Mouse (Mus musculus) lung, postnatal 4 days (tissue): ENCODE measurements at regions not wholly inside any gene's neighbourhood (a gene's known extent, or its start where the extent isn't known, plus 50 kb on each side); places are given as distances from the start of the nearest gene placed in this dataset.

Source experiments
- DNase-seq, 2 experiments: peaks; one replicate each; pipeline ENCODE4 v3.0.0; 2021

DNA sequence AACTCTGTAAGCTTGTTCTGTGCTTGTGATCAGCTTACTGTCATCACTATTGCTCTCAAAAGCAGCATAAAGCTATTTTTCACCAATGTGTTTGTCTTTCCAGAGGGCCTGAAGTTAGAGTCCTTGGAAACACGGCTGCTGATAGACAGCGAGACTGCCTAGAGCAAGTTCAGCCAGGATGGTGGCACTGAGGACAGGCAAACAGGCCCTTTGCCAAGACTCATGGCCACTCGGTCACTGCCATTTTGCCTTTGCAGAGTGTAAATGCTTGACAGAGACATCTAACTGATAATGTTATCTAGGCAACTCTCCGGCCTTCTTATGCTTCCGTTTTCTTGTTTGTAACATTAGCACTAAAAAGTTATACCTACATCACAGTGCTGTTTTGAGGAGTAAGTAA, 280.3 kb upstream of the Smim15 start:
- DNase-seq, result no peak

- DNase-seq, result no peak
Measured at GRCm38 (mm10) chr13:107760511-107760910, 283.7 kb upstream of the Smim15 start.

DNA sequence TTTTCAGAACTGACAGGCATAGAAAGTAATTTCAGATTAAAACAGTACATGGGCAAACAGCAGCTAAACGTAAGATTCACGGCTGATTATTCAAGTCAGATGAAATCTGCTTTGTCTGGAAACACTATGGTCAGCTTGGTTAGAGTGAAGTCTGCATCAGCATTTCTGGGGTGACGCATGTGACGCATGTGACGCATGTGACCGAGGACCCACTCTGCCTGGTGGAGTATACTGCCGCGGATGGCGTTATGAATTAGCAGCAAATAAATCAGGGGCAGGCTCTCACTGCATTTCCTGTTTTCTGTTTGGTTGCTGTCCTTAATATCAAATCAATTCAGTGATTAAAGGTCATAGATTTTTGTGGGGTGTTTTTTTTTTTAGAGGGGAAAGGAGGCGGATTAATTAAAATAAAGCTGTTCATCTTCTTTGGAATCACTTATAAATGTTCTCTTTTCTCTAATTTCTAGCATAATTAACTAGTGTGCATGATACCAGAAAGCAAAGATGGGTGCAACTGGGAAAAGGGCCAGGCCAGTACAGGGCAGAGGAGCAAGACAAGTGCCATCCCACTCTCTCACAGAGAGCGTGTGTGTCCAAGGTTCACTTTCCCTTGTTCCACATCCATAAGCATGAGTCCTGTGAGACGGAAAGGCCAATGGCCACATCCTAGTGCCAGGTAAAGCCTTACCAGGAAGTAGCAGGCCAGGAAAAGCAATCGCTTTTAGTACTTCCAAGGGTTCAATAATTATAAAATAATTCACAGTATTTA, 285.7 kb upstream of the Smim15 start:
- no peak for DNase-seq

DNA sequence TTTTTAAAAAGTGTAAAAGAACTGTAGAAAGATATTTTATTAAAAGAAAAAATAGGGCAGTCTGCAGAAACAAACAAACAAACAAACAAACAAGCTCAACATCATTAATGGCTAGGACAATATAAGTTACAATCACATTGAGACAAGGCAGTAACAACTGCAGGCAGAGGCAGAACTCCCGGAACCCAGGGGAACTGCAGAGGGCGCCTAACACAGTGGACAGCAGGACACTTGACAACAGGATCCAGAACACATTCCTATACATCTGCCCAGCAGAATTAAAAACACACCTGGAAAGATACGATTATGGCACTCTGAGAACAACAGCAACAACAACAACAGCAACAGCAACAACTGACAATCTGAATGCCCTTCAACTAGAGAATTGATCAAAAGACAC, 291.5 kb upstream of the Smim15 start:
- no peak for DNase-seq

- DNase-seq, result peak in 1 of 2 experiments; percentile 32
Measured at GRCm38 (mm10) chr13:107743464-107744218, 300.6 kb upstream of the Smim15 start.

DNA sequence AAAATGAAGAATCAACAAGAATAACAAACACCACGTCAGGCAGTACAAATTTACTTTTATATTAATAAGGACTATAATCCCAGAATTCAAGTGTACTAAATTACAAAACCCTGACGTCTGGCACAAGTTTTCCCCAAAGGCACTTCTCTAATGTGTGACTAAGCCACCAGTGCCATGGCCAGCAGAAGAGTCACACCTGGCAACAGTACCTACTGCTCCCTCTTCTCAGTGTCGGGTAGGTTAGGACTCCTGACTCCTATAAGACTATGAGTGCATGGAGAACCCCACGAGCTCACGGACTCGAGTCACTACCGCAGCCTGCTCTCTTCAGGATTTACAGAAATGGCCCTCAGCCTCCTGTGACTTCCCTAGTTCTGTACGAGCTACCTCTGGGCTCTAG, 307.7 kb upstream of the Smim15 start:
- DNase-seq, result no peak

- no peak for DNase-seq
Measured at GRCm38 (mm10) chr13:107734161-107734905, 309.9 kb upstream of the Smim15 start.

- no peak for DNase-seq
Measured at GRCm38 (mm10) chr13:107730976-107731375, 313.3 kb upstream of the Smim15 start.

DNA sequence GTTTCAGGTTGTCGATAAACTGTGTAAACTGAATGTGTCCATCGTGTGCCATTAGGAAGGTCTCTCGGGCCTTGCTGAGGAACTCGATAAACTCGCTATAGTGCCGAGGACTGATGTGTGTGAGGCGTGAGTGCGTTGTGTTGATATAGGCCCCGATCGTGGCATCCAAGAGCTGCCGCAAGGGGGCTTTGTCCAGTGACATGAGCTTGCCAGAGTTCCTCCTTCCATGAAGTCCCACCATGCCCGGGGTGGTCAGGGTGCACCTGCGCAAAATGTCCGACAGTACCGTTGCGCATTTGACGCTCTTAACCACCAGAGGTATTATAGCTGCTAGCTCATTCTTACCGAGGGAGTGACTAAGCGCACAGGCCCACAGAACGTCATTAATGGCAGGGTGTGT, 317.8 kb upstream of the Smim15 start:
- no peak for DNase-seq

DNA sequence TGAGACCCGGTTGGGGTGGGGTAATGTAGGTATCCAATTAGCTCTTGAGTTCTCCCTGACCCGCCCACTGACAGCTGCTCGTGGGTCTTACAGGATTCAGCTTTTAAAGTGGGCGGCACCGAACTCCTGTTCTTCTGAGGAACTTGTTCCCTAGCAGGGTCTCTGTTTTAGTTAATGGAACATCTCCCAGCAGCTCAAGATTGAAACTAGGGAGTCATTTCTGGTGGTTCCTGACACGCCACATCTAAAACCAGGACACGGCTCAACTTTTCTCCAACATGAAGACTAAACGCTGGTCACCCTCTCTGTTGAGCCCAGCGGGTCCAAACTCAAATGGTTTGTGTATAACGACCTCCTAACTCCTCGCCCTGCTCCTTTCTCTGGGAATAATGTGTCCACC, 322.3 kb upstream of the Smim15 start:
- DNase-seq, result no peak

DNA sequence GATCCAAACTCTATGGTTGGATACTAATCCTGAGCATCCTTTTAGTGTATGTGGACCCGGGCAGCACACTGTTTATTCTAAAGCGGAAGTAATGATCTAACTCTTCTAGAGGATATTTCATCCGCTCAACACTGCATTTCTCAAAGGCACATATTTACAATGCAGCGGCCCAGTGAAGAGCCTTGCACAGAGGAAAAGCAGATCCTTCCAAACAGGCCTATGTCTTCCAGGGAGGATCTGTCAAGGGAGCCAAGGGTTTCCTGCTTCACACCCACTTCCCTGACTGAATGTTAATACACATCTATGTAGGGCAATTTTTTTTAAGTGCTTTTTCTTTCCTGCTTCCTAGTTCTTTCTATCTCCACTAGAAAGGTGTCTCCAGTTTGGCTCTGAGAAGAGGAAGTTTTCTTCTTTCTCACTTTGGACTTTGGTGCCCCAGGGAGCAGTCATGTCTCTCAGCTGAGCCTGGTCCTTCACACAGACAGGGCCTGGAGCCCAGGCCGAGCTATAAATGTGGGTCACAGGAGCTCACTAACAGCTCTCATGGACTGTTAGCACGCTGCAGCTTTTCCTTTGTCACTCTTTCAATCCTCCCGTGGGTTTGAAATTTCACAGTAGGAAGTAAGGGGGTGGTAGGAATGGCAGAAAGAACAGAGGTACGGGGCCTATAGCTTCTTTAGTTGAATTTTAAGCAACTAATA, 323.2 kb upstream of the Smim15 start:
- DNase-seq, result peak in 1 of 2 experiments; percentile 18

DNA sequence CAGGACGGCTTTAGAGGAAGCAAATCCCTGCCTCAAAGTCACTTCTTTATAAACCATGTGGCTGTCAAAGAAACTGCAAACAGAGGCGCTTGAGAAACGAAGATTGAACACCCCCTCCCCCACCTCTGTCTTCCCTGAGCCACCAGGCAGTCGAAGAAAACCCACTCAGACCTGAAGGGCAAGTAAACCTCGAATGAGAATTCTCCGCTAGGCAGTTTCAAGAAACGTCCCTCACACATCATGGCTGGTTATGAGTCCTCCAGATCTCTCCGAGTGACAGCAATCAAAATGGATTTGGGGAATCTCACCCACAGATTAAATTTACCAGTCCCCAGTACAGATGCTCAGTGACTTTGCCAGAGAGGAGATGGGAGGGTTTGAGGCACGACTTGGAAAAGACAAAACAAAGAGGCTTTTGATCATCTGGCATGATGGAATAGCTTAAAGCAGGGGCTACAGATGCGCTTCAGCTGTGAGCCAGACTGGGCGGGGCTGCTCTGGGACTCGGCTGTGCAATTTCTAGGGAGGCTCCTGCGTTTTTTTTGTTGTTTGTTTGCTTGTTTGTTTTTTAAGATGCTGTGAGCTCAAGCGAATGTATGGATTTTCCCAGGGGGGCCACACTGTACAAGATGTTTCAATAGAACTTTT, 325.1 kb upstream of the Smim15 start:
- no peak for DNase-seq

DNA sequence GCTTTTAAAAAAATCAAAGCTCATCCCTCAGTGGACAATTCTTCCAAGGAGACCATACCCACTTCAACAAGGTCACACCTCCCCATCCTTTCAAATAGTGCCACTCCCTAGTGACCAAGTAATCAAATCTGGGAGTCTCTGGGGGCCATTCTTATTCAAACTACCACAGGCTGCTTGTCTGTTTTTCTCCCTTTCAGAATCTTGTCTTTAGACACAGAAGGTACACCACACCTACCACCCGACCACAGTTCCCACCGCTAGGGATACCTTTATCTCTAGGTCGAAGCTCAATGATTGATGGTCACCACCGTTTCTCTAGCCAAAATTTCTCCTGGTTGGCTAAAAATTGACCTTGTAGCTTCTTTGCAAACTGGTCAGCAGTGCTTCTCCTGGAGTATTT, 328.6 kb upstream of the Smim15 start:
- no peak for DNase-seq

- DNase-seq, result no peak
Measured at GRCm38 (mm10) chr13:107714001-107714400, 330.2 kb upstream of the Smim15 start.

GRCm38 (mm10) chr13:107711341-107711994, 332.8 kb upstream of the Smim15 start:
- no peak for DNase-seq

DNA sequence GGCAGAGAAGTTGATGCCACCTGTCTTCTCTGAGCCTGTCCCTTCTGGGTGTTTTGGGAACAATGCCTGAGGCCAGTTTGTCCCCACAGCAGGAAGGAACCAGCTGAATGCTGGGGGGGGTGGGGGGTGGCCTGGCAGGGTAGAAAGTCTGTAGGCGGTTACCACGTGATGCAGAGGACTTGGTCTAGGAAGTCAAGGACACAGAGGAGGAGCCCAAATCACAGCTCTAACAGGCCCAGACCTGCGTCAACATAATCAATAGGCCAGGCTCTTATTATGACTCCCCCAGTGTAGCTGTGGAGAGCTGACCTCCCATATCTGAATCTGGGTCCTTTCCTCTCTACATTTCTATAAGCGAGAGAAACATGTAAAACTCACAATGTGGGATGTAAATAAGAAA, 333.9 kb upstream of the Smim15 start:
- no peak for DNase-seq

DNA sequence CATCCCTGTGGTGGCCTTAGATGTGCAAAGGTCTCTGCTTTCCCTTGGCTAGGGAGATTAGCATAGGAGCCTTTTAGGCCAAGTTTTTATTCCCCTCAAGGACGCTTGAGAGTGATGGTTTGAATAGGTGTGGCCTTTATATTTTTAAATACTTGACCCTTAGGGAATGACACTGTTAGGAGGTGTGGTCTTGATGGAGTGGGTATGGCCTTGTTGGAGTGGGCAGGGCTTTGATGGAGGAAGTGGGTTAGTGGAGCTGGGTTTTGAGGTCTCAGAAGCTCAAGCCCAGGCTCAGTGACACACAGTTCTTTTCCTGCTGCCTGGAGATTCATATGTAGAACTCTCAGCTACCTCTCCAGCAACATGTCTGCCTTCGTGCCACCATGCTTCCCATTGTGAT, 334.4 kb upstream of the Smim15 start:
- no peak for DNase-seq

GRCm38 (mm10) chr13:107703736-107704135, 340.5 kb upstream of the Smim15 start:
- DNase-seq, result no peak

DNA sequence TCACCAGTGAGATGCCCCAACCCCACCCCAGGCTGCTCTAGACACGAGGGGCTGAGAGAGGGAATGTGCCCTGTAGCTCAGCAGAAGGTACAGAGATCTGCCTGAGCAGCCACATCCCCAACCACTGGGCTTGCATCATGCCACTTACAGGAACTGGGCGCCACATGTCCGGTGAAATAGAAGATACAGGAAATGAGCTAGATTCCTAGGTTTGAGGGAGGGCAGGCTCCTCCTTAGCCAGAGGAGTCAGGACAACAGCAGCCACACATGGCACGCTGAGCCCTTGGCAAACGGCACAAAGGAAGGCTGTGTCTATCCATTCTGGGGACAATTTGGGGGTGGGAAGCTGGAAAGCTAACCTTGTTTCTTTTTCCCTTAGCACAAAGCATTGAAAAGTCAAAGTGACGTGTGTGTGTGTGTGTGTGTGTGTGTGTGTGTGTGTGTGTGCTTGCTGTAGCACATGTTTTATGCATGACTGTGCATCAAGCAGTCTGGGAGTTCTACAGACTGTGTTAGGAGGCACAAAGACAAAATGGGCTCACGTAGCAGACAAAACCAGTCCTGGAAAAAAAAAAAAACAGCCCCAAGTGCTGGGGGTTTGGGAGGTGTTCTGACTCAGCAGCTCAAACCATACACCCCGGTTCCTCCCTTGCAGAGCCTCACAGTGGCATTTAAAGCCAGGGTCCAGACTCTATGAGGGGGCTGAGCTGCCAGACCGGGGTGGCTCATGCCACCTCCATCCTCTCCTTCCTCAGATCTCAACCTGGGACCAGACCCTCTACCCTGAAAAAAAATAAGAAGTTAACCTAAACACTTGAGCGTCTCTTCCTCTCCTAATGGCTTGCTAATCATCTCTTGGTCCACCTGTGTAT, 343.7 kb upstream of the Smim15 start:
- peak; percentile 58 to 64 for DNase-seq

DNA sequence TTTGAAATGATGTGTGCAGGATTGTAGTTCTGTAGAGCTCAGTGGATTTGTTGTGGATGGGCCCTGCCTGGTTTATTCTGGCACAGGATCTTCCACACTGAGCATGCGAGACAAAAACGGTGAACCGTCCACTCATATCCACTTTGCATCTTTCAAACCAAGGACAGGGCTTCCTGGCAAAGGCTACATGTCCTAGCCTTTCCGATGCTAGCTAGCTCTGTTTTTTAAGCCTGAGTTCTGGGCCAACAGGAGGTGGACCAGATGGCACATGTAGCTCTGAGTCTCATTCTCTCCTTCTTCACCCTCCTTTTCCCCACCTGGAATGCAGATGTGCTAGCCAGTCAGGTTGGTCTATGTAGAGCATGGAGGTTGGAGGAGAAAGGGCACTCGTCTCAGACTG, 345.0 kb upstream of the Smim15 start:
- no peak for DNase-seq

DNA sequence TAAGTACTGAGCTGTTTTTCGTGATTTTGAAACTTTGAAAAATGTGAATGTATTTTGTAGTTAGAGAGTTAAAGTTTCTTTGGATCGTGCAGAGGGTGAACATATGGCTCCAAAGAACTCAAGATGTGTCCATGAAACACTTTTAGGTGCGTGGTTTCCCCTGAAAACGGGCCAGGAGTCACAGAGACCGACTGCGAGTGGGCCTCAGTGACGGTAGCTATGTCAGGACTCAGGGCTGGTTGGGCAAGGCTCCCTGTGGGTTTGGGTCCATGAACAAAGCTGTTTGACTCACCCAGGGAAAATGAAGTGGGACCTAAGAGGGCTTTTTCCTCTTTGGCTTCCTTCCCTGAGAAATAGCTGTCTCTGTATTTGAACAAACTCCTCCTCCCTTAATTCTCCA, 345.9 kb upstream of the Smim15 start:
- DNase-seq, result no peak
